Mouse (Mus musculus) frontal cortex, postnatal 10 days (tissue): ENCODE results near the gene Apool.

Source experiments
- DNase-seq, 2 experiments: peaks; one replicate each; pipeline ENCODE4 v3.0.0; 2022; ENCODE audit warnings: low spot score in 2 of 2, mixed read lengths in 1 of 2

Gene Apool

DNA sequence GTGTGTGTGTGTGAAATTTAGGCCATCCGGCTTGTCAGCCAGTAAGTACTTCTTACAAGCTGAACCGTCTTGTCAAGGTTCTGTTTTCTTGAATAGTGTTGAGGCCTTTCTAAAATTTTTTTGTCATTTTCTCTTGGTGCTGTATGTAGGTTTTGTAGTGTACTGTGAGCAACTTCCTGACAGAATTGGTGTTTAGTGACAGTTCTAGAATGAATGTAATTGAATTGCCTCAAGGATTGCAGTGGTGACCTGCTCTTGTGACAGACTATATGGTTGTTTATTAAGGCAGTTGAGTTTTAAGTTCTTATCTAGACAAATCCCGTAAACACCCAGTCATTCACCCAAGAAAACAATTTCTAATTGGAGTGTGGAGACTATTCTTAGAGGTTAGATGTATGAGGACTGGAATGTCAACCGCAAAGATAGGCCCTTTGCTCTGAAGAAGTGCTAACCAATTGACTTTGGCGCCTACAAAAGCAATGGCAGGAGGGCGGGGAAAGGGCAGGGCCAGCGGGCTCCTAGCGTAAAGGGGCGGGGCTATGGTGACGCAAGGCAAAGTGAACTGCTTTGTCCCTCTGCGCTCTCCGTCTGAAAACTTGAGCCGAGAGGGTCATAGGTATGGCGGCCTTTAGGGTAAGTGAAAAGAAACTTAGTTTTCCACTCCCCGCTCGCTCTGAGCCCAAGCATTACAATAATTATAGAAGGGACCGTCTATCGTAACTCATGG, at the start of gene Apool:
TSS of gene Apool (plus strand) at position 531 of the 727 bp plus-strand sequence.
- peak; percentile 61 to 73 for DNase-seq

DNA sequence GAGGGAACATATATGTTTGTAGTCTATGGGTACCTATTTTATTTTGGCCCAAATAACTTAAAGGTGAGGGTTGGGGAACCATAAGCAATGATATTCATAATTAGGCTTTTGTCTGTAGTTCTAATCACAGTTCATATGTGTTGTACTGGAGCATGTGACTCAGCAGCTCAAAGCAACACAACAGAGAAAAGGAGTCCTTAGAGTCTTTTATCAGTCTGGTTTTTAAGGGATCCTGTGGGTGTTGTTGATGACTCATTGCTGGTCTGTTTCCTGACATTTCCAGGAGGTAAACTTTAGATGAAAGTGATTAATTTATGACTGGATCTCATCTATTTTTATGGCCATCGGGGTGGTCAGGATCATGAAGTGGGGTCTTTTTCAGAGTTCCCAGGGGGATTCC, 37.6 kb upstream of the Apool start:
- no peak for DNase-seq

DNA sequence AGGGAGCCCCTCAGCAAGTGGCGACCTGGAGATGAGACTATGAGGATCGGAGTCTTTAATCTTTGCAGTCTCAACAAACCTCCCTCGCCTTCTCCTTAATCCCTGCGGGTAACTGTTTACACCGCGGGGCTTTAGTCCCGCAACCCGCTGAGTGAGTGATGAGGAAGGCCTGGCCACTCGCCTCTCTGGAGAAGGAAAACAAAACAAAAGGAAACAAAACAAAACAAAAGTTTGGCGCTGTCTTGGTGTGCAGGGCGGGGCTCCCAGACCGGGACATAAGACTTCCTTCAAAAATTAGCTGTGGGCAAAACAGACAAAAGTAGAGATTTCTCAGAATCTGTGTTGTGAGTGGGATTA, 375 bp downstream of the Apool start:
- DNase-seq = no peak

DNA sequence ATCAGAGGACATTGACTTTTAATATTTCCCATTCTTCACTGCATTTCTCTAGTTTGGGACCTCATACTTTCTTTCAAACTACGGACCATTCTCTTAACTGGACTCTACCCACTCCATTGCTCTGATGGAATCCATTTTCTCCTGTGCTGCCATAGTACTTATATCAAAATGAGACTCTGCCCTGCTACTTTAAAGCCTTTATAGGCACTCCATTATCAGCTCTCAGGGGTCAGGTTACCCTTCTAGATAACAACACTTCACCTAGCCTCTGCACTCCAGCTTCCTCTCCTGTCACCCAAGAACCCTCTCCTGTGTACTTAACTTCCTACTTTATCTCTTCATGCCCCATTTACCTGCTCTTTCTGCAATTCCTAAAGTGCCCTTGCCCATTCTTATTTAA, 960 bp downstream of the Apool start:
- no peak for DNase-seq

DNA sequence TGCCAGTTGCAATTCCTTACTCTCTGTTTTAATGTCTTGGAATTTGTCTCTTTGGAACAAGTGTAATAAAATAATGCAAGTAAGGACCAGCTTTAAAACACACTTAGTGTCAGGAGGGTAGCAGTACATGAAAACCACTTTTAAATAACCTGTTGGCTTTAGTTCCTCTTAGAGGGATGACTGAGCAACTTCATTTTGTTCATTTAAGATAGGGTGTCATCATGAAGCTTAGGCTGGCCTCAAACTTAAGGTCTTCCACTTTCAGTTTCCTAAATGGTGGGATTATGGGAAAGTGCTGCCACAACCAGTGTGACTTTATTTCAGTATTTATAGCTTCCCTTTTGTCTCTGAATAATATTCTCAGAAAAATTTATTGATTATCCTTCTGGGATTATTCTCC, 9.1 kb downstream of the Apool start:
- DNase-seq = no peak

DNA sequence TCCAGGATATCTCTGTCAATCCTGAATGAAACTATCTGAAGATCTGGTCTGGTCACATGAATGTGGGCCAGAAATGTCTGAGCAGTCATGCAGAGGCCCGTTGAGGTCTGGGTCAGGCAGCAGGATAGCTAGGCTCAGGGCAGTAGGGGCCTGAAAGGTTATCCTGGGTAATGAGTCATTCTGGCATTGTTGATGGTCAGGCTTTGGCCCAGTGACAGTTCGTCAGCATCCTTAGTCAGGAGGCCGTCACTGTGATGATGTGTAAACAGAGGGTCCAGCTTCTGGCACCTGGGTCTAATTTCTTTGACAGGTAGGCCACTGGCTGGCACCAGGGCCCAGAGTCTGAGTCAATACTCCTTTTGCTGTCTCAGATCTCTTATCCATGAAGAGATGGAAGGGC, 28.4 kb downstream of the Apool start:
- no peak for DNase-seq

DNA sequence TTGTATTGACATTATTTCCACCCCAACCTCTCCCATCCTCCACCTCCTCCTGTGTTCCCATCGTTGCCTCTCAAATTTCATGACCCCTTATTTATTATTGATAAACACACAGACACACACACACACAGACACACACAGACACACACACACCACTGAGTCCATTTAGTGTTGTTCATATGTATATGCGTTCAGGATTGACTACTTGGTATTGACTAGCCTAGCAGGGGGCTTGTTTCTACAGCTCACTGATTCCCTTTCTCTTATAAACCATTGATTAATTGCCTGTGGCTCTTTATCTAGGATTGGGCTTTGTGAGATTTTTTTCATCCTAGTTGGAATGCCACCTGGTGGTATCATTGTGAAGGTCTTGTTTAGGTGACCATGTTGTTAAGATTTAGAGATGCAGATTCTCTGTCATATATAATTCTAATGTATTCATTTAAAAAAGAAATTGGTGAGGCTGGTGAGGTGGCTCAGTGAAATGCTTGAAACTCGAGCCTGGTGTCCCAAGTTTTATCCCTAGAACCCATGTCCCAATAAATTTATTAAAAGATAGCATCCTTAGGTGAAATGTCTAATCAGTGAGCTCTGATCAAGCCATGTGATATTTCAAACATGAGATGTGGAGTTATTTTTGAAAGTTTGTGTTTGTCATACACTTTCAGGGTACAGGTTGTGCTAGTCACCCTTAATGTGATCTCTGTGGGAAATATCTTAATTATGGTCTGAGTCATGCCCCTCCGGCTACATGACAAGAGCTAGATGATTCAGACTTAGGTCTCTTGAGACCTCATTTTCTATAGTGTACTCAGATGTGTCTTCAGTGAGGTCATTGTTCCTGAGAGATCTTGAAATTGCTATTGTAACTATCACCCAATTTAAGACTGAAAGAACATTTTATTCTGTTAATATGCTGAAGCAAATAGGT, 36.6 kb downstream of the Apool start:
- no peak for DNase-seq

DNA sequence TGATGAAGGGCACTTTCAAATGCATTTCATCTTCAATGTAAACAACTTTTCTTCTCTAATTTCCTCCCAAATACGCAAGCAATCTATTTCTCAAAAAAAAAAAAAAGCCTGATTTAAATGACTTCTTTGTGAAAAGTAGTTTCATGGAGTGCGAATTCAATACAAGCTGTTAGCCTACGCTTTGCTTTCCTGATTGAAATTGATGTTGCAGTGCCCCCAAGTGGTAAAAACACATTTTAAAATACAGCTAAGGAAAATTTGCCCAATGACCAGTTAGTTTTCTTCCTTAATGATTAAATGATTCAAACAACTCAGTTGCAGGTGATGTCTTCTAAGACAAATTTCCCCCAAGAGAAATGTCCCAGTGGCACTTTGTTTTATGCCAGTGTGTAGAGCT, 37.3 kb downstream of the Apool start:
- DNase-seq = no peak

DNA sequence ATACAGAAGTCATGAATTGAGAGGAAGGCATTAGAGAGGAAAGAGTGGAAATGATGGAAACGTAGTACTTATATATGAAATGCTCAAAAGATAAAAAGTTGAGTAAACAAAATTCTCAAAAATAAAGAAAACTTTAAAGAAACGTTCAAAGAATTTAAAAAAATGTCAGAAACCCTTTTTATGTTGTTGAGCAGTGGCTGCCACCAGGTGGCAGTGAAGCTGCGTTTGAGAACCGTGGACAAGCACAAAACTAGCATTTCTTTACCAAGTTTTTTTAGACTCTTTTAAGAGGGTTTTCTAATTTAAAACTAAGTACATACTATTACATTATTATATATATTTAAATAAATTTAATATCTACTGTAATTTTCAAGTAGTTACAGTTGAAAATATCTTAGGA, 57.3 kb downstream of the Apool start:
- no peak for DNase-seq

DNA sequence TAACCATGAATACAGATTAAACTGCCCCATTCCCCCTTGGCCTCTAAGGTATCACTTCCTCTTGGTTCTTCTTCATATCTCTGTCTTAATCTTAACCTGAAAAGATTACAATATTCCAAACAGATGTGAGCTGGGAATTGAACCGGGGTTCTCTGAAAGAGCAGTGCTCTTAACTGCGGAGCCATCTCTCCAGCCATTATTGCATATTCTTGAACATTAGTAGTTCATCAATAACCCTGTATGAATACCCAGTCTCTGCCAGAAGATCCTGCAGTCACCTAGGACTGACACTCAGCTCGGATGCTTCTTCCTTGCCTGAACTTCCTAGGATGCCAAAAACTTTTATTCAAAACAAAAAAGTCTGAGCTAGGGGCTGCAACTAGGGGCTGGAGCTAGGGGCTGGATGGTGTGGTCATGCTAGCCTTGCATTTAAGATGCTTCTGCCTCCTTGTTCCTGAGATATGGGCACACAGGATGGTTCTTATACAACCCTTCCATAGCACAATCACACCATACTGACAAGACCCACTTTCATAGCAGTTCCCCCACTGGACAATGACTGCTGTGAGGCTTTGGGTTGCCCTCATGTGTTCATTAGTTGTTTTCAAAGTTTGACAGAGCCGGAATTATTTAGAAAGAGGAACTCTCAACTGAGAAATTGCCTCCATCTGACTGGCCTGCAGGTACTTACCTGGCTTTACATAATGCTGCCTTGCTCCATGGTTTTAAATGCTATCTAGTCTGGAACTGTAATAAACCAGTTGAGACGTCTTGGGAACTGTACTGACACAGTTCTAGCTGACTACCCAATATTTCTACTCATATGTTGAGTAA, 59.7 kb downstream of the Apool start:
- DNase-seq = peak; percentile 20 to 22

DNA sequence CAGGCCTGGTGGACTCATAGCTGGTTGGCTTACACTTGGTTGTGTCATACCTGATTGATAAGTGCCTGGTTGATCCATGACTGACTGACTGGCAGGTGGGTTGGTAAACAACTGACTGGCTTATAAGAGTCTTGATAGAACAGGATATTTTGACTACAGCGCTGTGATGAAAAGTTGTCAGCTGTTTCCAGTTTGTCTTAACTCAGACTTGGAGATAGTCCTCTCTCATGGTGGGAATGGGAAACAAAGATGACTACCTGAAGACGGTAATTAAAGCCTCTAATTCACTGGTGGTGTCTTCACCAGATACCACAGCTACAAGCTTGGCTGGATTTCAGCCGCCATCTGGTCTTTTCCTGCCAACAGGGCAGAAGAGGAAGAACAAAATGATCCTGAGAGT, 95.5 kb downstream of the Apool start, which contains the start of gene Satl1:
TSS of gene Satl1 (minus strand) at position 101 of the 400 bp plus-strand sequence.
- no peak for DNase-seq

DNA sequence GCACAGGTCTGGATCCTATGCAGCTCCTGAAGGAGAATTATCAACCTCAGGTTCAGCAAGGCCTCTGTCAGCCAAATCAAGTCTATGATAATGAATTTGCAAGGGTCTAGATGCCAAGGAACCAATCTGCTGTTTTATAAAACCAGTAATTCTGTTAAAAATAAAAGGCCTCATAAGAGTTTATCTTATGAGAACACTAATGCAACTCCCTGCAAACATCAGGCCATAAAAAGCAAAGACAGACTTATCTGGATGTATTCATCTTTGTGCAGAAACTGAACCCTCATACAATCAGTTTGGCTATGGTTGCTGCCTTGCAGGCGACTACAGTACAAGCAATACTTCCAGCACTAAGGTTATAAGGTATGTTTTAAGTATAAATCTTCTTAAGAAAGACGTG, 101.2 kb downstream of the Apool start:
- no peak for DNase-seq
